Mouse (Mus musculus) brain, embryonic 14.5 days (tissue): ENCODE measurements around the gene BC024978.

ENCODE experiments used
- CTCF ChIP-seq: fragments of 200-500 bp; IDR thresholded peaks from 2 replicates; pipeline ENCODE4 v1.5.1; 2012; ENCODE audit warnings: inconsistent platforms, mild to moderate bottlenecking, moderate library complexity, borderline replicate concordance; ENCODE audit not compliant: insufficient read depth, insufficient read length; ENCODE audit errors: extremely low read depth
- POLR2A ChIP-seq: fragments of 200-500 bp; IDR thresholded peaks from 2 replicates; pipeline ENCODE4 v1.6.1; 2012; ENCODE audit warnings: mild to moderate bottlenecking, inconsistent platforms, borderline replicate concordance; ENCODE audit not compliant: poor library complexity, insufficient read depth, insufficient read length, severe bottlenecking; ENCODE audit errors: extremely low read depth

DNA sequence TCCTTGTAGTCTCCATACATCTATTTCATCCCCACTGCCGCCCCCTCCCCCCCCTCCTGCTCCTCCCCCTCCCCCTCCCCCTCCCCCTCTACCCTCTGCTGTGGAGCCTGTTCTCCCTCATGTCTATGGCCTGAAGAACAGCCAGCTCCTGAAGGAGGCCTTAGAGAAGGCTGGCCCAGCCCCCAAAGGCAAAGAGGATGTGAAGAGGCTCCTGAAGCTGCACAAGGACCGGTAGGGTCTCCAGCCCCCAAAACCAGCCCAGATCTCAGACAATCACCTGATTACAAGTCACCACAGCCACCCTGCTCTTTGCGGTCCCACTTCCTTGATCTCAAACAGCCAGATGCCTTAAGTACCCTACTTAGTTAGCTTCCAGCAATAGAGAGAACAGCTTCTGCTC is 1.6 kb downstream of the BC024978 start:
- TF ChIP-seq CTCF = no peak
- no peak for TF ChIP-seq POLR2A
